Mouse (Mus musculus) lung, postnatal 25 days (tissue): ENCODE data around the gene Onecut3.

Experiments used
- DNase-seq: peaks from one replicate; pipeline ENCODE4 v3.0.0; 2022; ENCODE audit warnings: low spot score

Gene Onecut3

DNA sequence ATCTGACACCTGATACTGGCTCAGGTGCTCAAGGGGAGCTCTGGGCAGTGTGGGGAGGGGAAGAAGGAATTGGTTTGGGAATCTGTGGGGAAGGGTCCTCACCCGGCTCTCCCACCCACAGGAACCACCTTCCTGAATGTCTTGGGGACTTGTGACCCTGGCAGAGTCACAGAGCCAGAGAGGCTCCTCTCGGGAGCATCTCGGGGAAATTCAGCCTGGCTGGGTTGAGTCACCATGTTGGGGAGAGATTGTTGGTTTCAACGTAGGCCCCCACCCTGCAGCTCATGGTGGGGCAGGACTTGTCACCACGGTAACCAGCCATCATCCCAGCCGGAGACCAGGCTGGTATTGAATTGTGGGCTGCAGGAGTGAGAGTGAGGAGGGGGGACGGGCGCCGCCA, 10.1 kb downstream of the Onecut3 start:
- DNase-seq: no peak

DNA sequence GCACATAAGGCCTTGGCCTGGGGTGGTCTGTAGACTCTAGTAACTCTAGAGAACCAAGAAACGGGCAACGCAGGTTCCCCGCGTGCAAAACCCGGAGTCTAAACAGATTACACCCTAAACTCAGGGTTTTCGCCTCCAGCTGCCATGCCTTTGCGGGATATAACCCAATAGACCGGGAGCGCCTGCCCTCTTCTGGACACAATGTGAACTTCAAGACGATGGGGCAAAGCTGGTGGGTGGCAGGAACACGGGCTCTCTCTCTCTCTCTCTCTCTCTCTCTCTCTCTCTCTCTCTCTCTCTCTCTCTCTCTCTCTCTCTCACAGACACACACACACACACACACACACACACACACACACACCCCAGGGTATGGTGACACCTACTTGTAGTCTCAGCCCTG, 11.6 kb downstream of the Onecut3 start:
- peak; percentile 59 for DNase-seq

DNA sequence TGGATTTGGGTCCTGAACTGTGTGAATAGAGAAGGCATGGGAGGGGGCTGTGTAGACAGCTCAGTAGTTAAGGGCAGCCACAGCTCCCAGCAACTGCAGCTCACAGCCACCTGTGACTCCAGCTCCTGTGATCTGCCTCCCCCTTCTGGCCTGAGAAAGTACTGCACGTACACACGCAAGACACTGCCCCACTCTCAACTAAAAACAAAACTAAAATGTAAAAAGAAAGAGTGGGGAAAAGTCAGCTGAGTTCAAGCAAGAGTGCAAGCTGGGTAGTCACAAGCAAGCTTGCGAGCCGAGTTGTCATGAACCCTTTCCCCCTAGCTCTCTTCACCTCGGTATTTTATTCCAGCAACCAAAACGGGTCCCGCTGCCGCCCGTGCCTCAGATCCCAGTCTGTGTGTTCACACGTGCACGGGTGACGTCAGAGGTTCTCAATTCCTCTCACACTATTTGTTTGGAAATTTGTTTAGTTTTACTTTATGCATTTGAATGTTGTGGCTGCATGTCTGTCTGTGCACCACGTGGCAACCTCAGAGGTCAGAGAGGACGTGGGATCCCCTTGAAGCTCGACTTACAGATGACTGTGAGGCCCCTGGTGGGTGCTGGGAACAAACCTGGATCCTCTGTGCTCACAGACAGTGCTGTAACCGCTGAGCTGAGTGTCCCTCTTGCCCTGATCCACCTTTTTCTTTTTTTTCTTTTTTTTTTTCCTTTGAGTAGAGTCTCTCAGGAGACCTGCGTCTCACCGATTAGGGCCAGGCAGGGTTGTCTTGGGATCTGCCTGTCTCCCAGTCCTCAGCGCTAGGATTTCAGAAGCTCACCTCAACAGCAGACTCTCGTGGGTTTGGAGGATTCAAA, 15.0 kb downstream of the Onecut3 start:
- peak; percentile 85 for DNase-seq

DNA sequence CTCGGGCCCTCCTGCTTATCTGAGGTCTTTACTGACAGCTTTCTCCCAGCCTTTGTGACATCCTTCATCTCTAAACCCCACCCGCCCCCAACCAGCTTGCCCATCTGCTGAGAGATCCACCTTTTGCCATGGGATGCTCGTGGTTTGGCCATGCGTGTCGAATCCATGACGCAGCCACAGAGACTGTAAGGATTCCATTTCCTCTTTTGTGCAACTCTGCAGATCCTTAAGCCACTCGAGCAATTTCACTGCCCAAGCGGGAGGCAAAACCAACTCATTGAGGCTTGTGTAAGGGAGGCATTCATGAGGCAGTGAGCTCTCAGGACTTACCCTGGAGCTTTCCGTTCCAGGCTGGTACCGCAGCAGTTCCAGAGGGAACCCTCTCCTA, 15.6 kb downstream of the Onecut3 start:
- no peak for DNase-seq

DNA sequence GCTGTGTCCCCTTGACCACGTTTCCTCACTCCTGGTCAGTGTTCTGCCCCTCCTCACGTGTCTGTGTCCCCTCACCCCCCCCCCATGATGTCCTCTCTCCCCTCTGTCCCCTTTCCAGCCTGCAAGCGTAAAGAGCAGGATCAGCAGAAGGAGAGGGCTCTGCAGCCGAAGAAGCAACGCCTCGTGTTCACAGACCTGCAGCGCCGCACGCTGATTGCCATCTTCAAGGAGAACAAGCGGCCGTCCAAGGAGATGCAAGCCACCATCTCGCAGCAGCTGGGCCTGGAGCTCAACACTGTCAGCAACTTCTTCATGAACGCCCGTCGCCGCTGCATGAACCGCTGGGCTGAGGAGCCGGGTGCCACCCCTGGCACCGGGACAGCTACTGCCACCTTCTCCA, 19.1 kb downstream of the Onecut3 start:
- no peak for DNase-seq

DNA sequence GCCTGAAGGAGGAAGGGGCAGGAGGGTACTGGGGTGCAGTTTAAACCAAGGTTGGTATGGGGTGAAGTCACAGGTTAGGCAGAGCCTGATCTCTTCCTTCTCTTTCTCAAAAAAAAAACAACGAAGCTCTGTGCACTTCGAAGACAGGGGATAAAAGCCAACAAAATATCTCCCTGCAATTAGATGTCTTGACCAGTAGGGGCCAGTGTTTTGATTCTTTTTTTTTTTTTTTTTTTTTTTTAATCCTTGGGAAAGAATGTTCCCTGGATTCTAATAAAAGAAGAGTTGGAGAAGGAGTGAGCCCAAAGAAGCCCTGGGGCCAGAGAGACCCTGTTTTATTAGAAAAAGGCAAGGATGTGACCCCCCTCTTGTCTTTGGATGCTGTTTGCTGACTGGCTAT, 24.7 kb downstream of the Onecut3 start:
- no peak for DNase-seq

DNA sequence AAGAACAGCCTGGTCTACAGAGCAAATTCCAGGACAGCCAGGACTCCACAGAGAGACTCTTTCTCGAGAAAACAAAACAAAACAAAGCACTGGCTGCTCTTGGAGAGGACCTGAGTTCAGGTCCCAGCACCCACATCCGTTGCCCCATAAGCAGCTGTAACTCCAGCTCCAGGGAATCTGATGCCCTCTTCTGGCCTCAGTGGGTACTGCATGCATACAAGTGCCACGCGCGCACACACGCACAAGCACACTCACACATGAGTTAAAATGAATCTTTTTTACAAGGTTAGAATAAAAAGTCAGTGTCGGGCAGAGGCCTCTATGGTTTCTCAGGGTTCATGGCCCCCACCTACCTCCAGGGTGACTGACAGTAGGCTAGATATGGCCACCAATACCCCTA, 28.7 kb downstream of the Onecut3 start:
- no peak for DNase-seq

DNA sequence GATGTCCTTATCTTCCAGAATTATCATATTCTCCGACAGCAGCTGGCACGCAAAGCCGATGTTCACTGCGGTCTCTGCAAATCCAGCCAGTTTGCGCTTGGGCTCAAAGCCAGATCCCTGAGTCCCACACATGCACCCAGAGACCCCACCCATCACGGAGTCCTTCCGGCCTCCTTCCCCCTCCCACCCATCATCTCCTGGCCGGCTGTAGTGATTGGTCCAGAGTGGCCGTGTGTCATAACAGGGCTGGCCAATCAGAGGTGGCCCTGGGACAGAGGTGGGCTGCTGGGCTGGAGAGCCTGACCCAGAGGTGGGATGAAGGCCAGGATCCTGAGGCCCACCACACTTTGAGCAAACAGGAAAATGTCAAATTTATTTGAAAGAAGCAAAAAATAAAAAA, 31.5 kb downstream of the Onecut3 start:
- no peak for DNase-seq

DNA sequence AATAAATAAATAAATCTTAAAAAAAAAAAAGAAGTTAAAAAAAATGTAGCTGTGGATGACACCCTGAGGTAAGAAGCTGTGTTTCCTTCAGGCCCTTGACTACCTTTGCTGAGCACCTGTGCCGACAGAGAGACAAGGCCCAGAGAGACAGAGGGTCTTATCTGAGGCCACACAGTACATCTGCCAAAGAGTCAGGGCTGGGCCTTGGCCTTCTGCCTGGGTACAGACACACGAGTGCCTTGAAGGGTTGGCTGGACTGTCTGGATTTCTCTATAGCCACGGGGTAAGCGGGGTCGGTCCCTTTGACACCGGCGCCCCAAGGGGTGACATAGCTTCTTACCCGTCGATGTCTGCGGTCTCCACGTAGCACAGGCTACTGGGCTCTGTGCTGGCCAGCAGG, 38.1 kb downstream of the Onecut3 start:
- DNase-seq: no peak

DNA sequence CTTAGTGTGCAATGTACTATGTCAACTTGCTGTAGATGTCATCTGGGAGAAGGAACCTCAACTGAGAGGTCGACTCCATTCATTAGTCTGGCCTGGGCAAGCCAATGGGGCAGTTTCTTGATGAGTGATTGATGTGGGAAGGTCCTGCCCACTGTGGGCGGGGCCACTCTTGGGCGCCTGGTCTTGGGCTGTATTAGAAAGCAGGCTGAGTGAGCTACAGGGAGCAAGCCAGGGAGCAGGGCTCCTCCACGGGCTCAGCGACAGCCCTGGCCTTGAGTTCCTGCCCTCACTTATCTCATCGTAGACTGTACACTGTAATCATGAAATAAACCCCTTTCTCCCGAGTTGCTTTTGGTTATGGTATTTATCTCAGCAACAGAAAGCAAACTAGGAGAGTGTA, 39.1 kb downstream of the Onecut3 start:
- DNase-seq: no peak

DNA sequence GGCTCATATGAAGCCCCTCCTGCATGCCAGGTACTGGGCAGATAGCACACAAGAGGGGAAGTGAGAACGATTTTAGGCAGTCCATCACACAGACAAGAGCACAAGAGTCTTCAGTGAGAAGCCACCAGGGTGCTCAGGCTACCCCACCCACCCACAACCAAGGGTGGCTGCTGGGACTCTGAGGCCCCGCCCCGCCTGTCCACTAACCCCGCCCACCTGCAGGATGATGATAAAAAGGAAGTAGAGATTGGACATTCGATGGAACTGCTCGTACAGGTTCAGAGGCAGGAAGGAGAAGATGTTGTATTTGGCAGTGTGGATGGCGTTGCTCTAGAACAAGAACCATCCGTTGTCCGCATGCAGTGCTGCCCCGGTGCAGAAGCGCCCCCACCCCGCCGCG, 40.4 kb downstream of the Onecut3 start:
- DNase-seq: no peak

DNA sequence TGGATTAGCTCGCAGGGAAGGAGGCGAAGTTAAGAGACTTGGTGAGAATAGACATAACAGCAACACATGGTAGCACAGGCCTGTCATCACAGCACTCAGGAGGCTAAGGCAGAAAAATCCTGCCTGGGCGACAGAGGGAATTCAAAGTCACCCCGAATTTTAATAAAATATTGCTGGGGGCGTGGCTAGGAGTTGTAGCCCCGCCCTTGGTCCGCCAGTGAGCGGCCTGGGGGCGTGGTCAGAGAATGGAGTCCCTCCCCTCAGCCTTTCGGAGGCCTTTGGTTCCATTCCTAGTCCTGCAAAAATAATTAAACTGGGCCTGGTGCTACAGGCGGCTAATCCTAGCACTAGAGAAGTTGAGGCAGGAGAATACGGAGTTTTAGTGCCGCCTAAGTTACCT, 41.1 kb downstream of the Onecut3 start:
- no peak for DNase-seq

DNA sequence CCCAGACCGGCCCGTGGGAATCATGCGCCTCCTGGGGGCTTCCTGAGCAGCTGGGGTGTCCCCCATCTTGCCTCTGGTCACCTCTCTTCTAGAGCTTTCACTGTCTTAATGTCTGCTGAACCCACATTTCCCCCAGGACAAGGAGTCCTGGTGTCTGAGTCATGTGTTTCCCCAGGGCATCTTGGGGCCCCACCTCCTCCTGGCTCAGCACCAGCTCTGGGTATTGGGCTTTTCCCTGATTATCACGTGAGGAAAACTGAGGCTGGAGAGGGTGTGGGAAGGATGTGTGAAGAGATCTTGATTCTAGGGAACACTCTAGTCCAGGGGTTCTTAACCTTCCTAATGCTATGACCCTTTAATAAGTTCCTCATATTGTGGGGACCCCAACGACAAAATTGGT, 43.5 kb downstream of the Onecut3 start:
- no peak for DNase-seq

DNA sequence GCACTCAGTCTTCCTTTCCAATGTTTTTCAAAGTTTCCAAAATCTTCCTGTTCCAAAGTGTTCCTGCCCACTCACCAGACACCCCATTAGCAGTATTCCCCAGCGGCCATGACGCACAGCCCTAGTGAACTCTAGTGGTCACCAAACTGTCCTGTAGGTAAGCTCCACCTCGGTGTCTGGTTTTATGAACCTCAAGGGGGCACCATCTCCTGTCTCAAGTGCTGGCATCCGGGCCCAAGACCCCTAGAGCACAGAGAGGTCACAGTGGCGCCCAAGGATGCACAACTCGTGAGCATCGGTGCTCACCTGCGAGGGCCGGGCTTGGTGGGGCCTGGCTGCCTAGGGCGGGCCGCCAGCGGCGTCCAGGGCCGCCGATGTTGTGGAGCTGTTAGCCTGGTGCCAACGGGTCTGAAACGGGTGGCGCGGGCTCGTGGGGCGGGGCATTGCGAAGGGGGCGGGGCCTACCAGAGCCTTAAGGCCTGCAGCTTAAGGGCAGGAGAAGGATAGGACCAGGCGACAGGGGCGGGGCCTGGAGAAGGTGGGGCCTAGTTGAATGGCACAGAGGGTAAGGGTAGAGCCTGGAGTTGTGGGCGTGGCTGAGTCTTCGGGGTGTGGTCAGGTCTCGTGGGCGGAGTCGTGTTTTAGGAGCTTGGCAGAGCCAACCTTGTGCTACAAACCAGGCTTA, 44.2 kb downstream of the Onecut3 start, which contains the start of gene Atp8b3:
Gene Atp8b3 (minus strand): TSS at position 415 of the 685 bp plus-strand sequence.
- peak; percentile 91 for DNase-seq

DNA sequence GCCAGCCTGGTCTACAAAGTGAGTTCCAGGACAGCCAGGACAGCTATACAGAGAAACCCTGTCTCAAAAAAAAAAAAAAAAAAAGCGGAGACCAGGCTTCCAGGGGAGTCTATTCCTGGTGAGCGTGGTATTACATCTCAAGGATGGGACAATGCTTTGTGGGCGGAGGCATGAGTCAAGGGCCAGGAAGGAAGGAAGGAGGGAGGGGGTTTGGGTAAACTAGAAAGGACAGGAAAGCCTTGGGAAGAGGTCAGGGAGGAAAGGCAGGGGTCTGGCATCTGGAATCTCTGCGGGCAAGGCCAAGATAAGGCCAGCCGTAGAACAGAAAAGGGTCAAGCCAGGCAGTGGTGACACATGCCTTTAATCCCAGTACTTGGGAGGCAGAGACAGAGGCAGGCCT, 44.9 kb downstream of the Onecut3 start:
- no peak for DNase-seq

DNA sequence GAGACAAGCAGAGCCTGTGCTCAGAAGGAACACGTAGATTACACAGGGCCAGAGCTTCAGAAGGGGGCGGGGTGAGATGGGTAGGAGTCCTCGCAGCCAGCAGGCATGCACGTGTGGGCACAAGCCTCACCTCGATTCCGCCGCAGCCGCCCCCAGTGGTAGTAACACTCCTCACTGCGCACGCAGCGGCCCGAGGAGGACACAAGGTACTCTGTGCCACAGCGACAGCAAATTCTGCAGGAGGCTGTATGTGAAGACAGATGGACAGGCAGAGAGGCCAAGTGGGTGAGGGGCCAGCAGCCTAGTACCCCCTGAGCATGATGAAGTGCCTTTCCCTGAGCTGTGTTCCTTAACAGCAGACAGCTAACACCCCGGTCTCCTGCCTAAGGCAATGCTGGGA, 49.2 kb downstream of the Onecut3 start:
- DNase-seq: no peak

DNA sequence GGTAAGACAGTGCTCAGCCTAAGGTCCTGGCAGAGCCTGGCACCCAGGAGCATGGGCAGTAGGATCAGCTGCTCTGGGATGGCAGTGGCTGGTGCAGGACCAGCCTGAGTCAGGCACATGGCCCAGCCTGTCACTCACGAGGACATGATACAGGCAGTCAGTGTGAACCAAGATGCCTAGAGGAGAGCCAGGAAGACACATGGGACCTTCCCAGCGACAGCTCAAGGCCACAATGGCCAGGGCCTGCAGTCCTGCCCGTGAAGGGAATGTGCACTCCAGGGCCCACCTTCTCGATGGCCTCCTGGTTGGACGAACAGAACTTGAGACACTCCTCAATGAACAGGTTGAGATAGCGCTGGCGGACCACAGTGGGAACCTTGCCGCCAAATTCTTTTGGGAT, 51.0 kb downstream of the Onecut3 start:
- no peak for DNase-seq

DNA sequence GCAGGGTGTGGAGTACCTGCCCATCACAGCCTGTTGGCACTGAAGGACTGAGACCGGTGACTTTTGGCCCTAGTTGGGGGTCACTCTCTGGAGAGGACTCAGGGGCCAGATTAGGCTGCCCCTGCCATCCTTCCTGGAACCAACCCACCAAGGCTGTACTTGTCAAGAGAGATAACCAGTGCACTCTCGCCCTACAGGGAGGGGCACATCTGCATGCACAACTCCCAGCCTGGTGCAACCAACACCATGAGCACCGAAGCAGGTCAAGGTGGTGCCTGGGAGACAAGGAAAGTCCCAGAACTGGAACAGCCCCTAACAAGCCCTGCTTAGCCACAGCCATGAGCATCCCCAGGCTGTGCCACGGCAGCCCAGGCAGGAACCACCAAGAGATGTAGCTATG, 52.3 kb downstream of the Onecut3 start:
- no peak for DNase-seq

DNA sequence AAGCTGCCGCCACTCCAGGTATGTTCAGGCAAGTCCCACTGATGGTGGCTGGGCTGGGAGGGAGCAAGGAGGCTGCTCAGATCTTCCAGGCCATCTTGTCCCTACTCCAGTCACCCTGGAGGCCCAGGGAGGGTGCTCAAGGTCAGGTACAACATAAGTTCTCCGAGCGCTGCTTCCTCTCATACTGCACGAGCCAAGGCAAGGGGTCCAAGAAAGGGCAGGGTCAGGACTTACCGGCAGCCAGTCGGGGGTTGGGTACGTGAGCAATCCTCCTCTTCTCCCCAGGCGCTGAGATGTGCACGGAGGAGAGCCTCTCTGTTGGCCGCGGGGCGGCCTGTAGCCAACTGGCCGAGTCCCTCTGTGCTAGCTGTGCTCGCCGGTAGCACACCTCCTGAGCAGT, 52.9 kb downstream of the Onecut3 start:
- DNase-seq: no peak

DNA sequence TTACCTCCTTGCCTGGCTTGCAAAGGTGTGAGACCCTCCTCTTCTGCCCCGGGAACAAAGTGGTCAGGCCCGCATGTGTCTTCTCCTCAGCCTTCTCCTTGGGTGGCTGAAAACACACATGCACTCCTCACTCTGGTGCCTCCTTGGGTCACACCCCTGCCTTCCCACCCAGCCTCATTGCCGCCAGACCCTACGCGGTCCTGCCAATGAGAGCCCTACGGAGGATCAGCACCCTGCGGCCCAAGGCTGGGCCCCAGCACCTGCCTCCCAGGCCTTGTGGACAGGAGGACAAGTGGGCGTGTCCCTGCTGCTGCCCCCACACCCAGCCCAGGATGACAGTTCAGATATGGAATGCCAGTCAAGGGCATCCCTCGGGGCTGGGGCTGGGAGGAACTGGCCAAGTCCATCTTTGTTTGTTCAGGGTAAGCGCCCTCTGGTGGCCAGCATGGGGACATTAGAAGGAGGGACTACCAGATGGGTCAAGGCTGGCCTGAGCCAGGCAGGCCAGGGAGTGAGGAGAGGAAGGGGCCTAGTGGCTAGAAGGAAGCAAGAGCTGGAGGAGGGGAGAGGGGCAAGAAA, 53.9 kb downstream of the Onecut3 start:
- peak; percentile 52 for DNase-seq

DNA sequence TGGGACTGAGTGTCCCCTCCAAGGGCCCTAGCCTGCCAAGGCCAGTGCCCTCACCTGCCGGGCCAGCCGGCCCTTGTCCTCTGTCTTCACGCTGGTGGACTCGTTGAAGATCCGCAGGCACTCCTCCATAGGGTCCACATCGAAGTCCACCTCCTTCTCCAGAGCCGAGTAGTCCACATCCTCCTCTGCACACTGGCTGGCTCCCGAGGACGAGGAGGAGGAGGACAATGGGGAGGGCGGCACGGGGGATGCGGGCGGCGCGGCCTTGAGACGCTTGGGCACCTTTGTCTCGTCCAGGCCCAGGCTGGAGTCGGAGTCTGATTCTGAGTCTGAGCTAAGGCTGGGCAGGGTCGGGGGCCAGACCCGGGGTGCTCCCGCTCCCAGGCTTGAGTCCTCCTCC, 54.6 kb downstream of the Onecut3 start:
- DNase-seq: no peak

DNA sequence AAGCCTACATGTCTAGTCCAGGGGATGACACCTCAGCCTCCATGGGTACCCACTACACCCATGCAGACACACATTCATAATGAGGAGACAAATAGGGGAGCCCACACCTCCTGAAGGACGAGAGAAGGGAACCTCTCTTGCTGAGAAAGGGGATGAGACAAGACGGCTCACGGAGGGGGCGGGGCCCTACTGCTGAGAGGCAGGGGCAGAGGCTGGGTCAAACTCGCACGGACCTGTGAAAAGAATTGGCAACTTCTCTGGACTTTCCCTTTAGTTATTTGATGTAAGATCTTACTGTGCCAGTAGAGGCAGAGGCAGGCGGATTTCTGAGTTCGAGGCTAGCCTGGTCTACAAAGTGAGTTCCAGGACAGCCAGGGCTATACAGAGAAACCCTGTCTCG, 57.7 kb downstream of the Onecut3 start:
- DNase-seq: no peak

DNA sequence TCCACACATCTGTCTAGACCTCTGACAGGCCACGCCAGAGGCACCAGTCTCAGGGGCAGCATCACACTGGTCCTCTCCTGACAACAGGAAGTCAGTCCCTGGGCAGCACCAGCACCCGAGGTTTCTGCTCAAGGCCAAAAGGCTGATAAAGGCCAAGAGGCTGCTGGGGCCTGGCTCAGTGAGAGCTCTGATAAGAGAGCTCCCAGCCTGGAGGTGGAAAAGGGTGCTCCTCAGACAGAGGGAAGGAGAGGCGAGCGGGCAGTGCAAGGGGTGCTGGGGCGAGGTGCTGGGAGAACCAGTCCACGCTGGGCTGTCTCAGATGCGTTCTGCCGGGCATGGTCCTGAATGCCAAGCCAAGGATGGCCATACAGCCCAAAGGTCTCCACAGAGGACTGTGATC, 58.9 kb downstream of the Onecut3 start:
- DNase-seq: no peak
